19 mouse cellular contexts compared by ENCODE assay signal in the genomic region with DNA sequence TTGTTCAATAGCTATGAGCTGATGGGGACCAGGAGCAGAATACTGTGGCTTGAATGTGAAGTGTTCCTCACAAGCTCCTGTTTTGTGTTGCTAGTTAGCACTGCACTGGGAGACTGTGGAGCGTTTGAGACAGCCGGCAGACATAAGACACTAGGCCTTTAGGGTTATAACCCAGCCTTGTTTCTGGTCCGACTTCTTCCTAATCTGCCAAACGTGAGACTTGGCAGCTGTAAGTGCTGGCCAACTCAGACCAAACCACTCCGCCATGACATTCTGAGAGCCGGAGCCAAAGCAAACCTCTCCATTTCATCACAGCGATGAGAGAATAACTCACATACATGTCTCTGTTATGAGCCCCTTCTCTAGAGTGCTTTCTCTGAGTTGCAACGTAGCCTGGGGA.
DNase-seq lines count a peak whose midpoint lies in the region; ATAC-seq lines count a peak whose summit lies in the region.
"Had no signal": no experiment of that assay in that cellular context is flagged by ENCODE, and none has a peak within 500 bp of the region (broad histone marks: within the 10 kb centered on the region; RNA-seq: fewer than 3 reads in every experiment).

No protein-coding gene starts in this region.

- DNase-seq in heart, adult 11 months: peak; percentile 71
- no peak for DNase-seq in heart, postnatal 10 days
- no peak for DNase-seq in kidney, adult 11 months
- peak; percentile 22 for DNase-seq in testis, postnatal 10 days (ENCODE audit: low spot score)
- DNase-seq in testis, postnatal 14 days (ENCODE audit: low spot score): no peak
- no peak for DNase-seq in adrenal gland, postnatal 4 days (ENCODE audit: low spot score in 2 of 2)
- DNase-seq: adrenal gland, adult 2 months; adrenal gland, postnatal 25 days; cerebellum, postnatal 25 days; gastrocnemius, postnatal 36 days had no signal

- H3K27me3 ChIP-seq in kidney, embryonic 16.5 days (ENCODE audit: insufficient read depth, low read length): no peaks in the 10 kb centered on the region
- H3K27me3 ChIP-seq: embryonic facial prominence, embryonic 12.5 days; forebrain, embryonic 15.5 days; heart, embryonic 15.5 days; hindbrain, embryonic 12.5 days; Patski had no signal

- H3K9me3 ChIP-seq in kidney, embryonic 16.5 days (ENCODE audit: low read length): no peaks in the 10 kb centered on the region
- H3K9me3 ChIP-seq: embryonic facial prominence, embryonic 12.5 days; forebrain, embryonic 15.5 days; heart, embryonic 15.5 days; hindbrain, embryonic 12.5 days had no signal

- H3K4me3 ChIP-seq in kidney, embryonic 16.5 days (ENCODE audit: low read length): no peak overlapping the region
- H3K4me3 ChIP-seq: embryonic facial prominence, embryonic 12.5 days; forebrain, embryonic 15.5 days; heart, embryonic 15.5 days; hindbrain, embryonic 12.5 days had no signal

- WGBS in kidney, embryonic 16.5 days: 58% methylated on average over 8 of the region's 8 CpGs

- H3K4me2 ChIP-seq in kidney, embryonic 16.5 days (replicated peaks; ENCODE audit: low read depth, low read length): no peak overlapping the region
- H3K4me2 ChIP-seq: embryonic facial prominence, embryonic 12.5 days; forebrain, embryonic 15.5 days; heart, embryonic 15.5 days; hindbrain, embryonic 12.5 days had no signal

- H3K9ac ChIP-seq in kidney, embryonic 16.5 days (replicated peaks; ENCODE audit: low read length): no peak overlapping the region
- H3K9ac ChIP-seq: embryonic facial prominence, embryonic 12.5 days; forebrain, embryonic 15.5 days; heart, embryonic 15.5 days; hindbrain, embryonic 12.5 days had no signal

- no peaks in the 10 kb centered on the region for H3K36me3 ChIP-seq in kidney, embryonic 16.5 days (ENCODE audit: insufficient read depth, low read length)
- H3K36me3 ChIP-seq: embryonic facial prominence, embryonic 12.5 days; forebrain, embryonic 15.5 days; heart, embryonic 15.5 days; hindbrain, embryonic 12.5 days had no signal

- no peak for ATAC-seq in kidney, embryonic 16.5 days (ENCODE audit: low FRiP score, low TSS enrichment)
- ATAC-seq: activated CD4-positive, CD25-positive, alpha-beta regulatory T cell, adult 4 months; inflammation-experienced regulatory T-cells, adult 6 months; intestine, postnatal 0 days; Patski had no signal

- H3K27ac ChIP-seq in kidney, embryonic 16.5 days (ENCODE audit: low read length): peak overlapping the region; percentile 34; the same call in 1 of the 2 replicates
- H3K27ac ChIP-seq: embryonic facial prominence, embryonic 12.5 days; forebrain, embryonic 15.5 days; heart, embryonic 15.5 days; hindbrain, embryonic 12.5 days had no signal

- intact Hi-C loops in heart, postnatal 10 days (cut with DNase I): no loop called here

- H3K4me1 ChIP-seq in kidney, embryonic 16.5 days (ENCODE audit: insufficient read depth, low read length): peaks cover 5% of the 10 kb centered on the region; the same call in 1 of the 2 replicates

Comparison
In these comparisons a context has a peak if more than half of its experiments do, and no peak if none do; other contexts are left out.
1. DNase-seq: peak in heart, adult 11 months (single experiment) and testis, postnatal 10 days (single experiment); none in heart, postnatal 10 days (0 of 2), kidney, adult 11 months (single experiment), testis, postnatal 14 days (single experiment) and adrenal gland, postnatal 4 days (0 of 2).